Mouse (Mus musculus) CD4-positive, CD25-positive, alpha-beta regulatory T cell, adult 4 months (primary cell): ENCODE measurements around the gene Iqgap2. TPM values are rescaled to one million over a fixed set of nuclear protein-coding genes. Genes with fewer than 3 reads are reported as not detected.

Experiments
- ATAC-seq: one replicate; pipeline ENCODE4 v1.8.0; 2017
- polyA plus RNA-seq, 2 experiments: library from polyadenylated mRNA; unstranded; fragments of 100-300 nt; shearing (Covaris generic); gene quantifications; one replicate each; pipeline ENCODE4 v1.2.1; 2017

Iqgap2 gene
- 10 to 100 TPM; 14.2 to 14.7 TPM for polyA plus RNA-seq

DNA sequence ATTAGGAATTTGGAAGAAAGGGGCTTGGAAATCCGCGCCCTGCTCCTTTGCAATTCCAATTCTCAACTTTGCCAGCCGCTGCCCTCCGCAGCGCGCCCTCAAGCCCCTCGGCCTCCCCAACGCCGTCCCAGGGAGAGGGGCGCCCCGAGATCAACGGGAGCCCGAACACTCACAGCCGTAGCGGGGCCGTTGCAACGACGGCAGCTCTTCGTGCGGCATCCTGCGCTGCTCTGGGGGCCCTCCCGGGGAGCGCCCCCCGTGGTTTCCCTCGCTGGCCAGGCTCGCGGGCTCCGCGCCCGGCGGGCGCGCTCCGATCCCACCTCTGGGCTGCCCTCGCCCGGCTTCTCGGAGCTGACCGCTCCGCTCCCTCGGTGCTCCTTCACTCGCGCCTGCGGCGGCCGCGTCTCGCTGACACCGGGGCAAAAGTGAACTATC lies at the start of gene Iqgap2:
TSS of gene Iqgap2 (minus strand) at position 432 of the 435 bp plus-strand sequence.
- ATAC-seq = peak; percentile 17

DNA sequence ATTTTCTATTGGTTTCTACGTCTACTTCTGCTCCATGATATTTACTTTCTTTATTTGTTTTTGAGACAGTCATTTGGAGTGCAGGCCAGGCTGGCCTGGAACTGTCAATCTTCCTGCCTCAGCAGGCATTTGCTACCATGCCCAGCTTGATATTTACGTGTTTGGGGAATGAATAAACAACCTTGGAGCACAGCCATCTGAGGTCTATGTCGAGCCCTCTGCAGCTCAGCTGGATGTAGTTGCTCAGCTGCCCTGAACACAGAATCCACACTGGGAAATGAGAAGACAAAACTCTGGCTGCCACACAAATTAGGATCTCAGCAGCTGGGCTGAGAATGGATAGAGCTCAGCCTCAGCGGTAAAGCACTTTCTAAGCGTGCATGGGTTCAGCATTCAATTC lies 49.1 kb upstream of the Iqgap2 start:
- ATAC-seq = no peak

DNA sequence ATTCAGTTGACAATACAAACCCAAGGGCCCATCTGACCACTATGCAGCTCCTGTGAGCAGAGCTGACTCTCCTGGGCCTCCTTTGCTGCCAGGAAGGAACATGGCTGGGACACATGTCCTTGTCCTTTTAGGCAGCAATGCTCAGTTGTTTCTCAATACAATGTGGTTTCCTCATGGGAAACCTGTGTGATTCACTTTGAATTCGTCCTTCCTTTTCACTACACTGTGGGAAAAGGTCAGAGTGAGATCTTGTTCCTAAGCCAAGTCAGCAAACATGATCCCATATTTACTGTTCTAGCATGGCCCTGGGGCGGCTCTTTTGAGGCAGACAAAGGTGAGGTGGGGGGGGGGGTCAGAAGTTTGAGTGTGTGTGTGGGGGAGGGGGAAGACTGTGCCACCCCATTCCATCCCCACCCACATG lies 32.5 kb upstream of the Iqgap2 start:
- ATAC-seq = no peak

DNA sequence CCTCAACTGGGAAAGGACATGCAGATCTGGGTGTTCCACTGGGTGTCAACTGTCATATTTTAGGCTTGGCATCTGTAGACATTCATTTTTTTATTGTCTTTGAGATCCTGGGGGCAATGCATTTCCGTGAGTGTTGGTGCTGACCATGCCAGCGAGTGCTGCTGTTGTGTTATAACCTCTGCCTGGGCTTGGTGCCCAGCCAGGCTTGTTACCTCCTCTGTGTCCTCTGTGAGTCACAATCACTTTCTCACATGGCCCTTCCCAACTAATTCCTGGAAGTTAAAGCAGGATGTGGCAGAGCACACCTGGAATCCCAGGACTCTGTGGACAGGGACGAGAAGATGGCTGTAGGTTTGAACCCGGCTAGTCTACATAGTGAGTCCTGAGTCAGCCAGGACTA lies 30.9 kb upstream of the Iqgap2 start:
- ATAC-seq = no peak

DNA sequence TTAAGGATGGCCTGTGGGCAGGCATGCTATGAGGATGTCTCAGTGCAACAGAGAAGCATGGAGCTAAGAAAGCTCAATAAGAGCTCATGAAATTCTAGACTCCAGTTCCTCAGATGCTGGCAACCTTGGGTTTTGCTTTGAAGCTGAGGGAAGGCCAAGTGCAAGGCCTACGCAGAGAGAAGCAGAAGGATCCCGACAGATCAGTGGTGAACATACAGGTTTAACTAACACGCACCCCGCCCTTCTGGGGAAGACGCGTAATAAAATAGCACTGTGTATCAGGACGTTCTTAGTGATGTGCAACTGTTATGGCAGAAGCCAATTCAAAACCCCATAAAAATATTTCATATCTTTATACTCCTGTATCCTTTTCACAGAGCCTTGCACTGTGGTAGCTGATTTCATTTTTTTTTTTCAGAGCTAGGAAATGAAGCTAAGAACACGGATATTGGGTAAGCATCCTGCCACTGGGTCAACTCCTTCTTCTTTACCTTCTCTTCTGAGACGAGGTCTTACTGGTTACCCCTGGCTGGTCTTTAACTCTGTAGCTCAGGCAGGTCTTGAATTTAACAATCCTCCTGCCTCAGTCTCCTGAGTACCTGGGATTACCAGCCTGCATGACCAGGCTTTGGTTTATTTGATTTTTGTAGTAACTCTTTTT lies 27.0 kb upstream of the Iqgap2 start:
- ATAC-seq = no peak

DNA sequence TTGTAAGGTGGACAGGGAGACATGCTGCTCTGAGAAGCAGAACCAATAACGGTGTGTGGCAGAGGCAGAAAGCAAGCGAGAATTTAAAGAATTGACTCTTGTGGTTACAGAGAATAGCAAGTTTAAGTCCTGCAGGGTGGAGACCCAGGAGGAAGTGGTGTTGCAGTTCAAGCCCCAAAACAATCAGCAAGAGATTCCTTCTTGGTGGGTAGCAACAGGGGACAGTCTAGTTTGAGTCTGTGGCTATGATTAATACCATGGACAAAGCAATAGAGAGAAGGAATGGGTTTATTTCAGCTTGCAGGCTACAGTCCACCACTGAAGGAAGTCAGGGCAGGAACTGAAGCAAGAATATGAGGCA lies 21.3 kb upstream of the Iqgap2 start:
- no peak for ATAC-seq

DNA sequence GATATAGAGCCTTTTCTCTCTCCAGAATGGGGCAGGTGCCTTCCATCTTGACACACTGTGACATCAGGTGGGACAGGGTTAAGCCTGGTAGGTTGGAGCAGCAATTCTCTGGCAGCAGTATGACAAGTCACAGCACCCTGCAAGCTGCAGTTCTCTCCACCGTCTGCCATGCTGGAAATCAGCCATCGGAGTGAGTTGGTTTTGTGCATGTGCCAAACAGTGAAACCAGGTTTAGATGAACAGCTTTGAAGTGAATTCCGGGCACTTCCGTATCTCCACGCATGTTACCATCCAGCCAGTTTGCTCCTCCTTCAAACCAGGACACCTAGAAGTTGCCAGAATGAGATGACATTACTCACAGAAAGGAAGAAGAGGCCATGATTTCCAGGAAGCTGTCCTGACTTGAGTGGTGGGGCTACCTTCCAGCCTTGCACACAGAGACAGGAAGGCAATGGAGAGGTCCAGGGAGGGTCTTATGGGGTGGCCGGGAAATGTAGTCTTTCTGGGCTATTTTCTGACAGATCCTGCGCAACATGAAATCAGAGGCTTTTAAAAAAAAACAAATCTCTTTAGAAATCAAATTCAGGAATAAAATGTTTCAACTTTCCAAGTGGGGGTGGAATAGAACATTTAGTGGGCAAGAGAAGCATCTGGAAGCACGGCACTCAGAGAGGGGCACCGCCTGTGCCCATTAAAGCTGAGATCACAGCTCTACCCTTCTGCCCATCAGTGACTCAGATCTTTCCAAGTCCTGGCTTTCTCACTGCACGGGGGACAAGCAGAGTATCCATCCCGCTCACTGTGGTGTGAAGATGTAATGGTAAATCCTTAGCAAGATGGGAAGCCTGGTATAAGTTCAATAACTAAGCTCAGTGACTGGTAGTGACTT lies 20.7 kb upstream of the Iqgap2 start:
- ATAC-seq = no peak

DNA sequence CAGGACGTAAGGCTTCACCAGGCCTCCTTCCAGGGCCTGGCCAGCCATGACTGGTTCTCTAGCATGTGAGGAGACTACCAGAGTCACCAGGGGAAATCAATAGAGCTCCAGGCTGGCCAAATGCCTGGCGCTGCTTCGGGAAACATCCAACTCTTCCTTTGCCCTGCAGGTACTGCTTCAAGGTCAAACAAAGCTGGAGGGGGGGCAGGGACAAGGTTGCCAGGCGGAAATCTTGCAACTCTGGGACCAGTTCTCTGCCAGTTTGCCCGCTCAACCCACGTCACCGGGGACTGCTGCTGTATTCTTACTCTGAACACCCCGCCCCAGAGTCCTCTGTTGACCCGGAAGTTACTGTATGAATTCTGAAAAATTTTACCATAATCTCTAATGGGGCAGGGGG lies 18.5 kb upstream of the Iqgap2 start:
- ATAC-seq = no peak

DNA sequence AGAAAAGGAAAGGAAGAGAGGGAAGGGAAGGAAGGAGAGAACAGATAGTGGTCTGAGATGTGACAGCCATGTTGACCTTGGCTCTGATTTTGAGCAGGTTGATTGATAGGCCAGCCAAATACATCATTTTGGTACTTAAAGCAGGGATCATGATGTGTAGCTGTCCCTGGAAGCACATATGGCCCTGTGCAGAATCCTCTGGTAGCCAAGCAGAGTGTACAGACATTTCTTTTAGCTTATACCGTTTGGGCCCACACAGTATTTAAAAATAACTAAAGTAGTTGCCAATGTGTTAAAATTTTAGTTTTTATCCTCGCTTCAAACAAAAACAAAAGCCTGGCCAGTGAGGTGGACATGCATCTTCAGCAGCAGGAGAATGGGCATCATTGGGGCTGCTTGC lies 17.5 kb upstream of the Iqgap2 start:
- no peak for ATAC-seq

DNA sequence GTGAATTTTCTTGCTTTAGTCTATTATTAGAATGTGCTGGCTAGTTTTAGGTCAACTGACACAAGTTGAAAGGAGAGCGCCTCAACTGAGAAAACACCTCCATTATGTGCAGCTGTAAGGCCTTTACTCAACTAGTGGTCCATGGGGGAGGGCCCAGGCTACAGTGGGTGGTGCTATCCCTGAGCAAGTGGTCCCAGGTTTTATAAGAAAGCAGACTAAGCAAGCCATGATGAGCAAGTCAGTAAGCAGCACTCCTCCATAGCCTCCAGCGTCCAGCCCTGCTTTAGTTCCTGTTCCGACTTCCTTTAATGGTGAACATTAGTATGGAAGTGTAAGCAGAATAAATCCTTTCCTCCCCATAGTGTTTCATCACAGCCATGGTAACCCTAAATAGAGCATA lies 11.0 kb upstream of the Iqgap2 start:
- no peak for ATAC-seq

DNA sequence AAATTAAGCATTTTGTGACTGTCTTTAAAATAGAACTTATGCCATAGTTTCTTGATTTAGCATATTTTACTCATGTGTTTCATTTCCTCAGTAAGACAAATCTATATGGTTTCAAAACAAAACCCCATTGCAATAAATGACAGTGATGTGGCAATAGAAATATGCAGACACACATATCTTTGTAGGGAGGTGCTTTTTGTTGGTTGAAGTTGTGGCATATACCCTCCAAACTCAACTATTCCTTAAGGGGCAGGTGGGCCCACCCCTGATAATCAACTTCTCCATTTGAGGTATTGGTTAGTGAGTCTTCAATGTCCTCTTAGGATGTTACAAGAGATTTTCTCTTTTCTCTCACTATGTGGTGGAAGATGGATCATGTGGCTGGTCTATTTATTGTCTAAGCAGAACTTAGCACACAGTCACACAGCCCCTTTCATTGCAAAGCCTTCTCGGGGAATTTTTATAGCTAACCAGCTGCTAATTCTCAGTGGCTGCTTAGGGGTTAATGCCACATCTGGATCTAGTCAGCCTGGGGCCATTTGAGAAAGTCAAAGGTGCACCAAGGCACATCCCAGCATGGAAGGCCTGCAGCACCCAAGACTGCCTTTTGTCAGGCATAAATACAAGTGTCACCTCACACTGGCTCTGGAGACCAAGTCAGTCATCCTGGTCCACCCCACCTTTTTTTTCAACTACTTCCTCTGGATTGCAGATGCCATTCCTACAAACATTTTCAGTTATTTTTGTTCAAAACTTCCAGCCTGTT lies 8.3 kb upstream of the Iqgap2 start:
- no peak for ATAC-seq

DNA sequence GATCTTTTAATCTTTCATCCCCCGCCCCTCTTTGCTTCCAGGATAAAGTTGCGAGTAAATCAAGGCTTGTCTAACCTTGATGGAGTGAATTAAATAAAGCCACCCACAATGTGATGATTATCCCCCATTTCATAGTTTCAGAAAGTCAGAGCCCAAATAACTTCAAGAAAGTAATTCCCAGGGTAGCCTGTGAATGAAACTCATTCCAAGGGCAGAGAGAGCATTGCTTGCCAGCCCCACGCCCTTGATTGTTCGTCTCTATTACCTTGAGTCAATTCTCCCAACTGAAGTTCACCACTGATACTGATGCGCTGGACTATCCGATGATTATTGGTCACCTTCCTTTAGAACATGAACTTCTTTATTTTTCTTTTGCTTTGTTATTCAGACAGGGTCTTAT lies 4.8 kb upstream of the Iqgap2 start:
- ATAC-seq = no peak

DNA sequence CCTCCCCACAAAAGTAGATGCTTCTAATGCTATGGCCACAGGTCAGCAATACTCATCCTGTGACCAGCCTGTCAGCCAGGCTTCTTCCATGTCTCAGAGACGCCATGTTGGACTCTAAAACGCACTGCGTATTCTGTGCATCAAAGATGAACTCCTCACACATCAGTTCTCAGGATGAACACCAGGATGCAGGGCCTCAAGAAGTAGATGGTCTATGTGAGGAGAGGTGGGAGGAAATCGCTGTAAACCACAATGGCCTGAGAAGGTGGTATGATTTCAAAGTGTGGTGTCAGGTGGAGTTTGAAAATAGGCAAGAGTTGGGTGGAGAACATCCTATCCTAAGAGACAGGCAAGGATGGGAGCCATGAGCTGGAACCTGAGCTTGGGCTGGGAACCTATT lies 1.4 kb upstream of the Iqgap2 start:
- ATAC-seq = no peak

DNA sequence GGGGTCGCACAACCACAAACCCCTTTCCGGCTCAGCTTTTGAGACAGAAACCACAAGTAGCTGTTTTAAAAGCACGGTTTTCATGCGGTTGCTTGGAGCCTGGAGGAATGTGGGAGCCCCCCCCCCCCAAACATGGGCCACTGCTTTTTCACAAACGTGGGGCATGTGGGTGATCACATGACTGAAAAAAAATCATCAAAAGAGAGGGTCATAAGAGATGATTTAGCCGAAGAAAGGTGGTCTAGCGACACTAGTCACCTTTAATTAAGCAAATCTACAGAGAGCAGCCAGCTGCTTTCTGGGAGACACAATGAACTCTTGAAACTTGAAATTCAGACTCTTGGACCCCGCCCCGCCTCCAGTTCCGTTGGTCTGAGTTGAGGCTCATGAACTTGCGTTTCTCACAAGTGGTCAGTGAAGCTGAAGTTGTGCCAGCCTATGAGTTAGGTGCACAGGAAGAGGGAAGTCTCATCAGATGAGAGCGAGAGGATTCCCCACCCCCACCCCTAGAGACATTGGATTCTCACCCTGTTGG lies 956 bp upstream of the Iqgap2 start:
- ATAC-seq = peak; percentile 5

DNA sequence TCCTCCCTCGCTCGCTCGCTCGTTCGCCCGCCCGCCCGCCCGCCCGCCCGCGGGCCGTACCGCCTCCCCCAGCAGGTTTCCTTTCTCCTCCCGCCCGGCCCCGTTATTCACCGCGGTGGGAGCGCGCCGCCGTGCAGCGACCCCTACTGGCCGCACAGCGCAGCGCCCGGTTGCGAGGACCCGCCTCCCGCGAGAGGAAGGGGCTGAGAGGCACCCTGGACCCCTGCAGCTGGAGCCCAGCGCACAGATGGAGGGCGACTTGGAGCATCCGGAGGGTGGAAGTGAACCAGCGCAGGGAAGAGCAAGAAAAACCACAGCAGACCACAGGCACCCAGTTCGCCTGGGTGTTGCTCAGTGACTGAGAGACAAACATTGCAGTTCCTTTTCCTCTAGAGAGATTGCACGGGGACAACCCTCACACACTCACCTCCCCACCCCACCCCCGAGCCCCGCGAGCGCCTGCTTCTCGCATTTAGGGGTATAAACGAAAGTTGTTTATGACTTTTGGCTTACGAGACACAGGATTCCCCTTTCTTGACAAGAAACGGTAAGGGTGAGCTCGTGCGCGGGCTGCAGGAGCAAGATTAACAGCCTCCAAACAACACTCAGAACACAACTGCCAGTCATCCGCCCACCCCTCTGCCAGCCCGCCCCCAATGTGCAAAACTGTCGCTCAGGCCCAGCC lies 346 bp upstream of the Iqgap2 start:
- peak; percentile 66 for ATAC-seq

DNA sequence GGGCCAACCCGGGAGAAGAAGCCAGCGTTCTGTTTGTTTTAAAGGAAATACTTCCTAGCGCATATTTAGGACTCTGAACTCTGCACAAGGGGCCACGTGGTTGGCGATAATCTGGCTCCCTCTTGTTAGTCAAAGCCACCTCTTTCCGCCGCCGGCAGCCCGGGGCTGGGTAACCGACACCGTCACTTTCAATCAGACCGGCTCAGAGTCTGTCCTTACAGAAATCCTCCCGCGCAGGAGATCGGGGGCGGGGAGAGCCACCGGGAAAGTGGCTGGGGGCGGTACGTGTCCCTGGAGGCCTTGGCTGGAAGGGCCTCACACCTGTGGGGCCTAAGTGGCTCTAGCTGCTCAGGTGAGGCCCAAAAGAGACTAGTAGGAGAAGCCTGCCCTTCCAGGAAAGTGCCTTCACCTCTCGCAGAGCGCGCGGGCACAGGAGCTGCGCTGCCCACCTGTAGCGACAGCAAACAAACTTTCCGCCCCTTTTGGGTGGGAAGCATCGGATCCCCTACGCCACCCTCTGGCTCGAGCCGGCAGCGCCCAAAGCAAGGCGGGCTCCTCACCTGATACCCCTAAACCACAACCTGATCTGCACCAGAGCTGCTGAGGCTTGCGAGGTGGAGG lies 761 bp downstream of the Iqgap2 start:
- ATAC-seq = peak; percentile 28

DNA sequence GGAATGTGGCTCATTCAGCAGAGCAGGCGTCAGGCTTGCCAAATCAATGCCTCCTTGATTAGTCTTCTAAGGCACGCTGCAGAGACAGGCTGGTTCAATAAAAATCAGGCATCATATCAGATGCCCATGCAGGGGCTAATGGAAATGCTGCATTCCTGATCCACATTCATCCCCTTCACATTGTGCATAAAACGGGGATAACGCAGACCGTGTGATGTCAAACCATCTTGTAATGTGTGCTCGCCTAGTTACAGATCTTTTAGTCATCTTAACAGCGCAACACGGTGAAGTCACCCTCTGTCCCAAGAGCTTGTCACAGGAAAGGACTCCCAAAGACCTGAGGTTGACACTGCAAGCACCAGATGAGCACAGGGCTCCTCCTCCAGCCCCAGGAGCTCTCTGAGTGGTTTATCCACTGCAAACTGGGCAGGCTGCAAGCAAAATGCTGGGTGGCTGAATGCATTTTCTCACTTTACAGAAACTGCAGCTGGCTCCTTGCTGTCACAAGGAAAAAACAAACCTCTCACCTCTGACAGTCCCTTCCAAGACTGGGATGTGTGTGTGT lies 1.7 kb downstream of the Iqgap2 start:
- ATAC-seq = no peak

DNA sequence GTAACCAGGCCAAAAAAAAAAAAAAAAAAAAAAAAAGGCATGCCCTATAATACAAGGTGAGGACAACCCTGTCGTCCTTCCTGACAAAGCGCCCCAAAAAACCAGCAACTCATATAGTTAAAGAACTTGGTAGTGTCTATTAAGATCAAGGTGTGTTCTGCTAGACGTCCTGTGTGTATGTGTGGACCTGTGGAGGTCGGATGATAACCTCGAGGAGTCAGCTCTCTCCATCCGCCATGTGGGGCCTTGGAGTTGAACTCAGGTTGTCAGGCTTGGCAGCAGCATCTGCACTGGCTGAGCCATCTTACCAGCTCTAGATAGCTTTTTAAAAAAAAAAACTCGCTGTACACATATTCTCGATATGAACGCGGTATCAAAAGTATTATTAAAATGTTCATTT lies 2.4 kb downstream of the Iqgap2 start:
- ATAC-seq = no peak

DNA sequence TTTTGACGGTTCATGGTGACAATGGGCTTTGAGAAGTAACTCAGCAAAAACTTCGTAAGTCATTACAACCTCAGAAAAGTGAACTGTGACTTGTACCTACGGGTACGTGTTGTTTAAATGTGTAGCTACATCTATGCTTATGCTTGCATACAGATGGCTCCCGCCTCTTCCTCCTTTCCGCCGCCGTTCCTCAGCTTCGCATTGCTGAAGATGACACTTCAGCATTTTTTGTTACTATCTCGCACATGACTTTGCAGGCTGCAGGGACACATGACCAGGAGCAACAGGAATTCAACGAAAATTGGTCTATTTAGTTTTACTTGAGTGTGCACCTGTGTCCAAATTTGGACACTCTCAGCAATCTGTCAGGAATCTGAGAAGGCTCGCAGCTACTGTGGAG lies 3.1 kb downstream of the Iqgap2 start:
- no peak for ATAC-seq

DNA sequence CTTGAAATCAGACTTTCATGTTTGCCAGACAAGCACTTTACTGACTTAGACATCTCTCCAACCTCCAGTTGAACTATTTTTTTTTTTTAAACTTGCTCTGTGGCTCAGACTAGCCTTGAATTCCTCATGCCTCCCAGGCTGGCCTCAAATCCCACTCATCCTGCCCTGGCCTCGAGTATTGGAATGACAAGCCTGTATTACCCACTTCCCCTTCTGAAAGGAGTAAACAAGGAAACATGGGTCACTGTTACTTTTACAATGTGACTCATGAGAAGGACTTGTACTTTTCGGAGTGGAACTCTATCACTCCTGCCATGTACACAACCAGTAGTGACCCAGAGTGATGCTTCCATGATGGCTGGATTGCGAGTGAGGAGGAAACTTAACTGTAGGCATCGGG lies 3.6 kb downstream of the Iqgap2 start:
- no peak for ATAC-seq

DNA sequence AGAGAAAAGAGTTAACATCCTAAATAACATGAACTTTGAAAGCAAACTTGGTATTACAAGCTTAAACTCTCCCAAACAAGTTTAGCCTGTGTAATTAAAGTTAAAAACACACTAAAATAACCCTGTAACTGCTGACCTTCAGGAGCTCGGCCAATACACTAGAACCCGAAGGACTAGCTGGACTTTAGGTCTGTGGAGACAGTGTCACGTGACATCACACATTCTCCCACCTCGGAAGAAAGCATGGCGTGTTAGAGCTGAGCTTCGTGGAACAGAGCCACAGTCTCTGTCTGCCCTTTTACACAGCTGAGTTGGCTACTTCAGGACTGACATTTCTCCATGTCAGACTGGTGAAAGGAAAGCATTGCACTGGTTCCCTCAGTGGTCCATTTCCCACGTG lies 4.3 kb downstream of the Iqgap2 start:
- ATAC-seq = no peak

DNA sequence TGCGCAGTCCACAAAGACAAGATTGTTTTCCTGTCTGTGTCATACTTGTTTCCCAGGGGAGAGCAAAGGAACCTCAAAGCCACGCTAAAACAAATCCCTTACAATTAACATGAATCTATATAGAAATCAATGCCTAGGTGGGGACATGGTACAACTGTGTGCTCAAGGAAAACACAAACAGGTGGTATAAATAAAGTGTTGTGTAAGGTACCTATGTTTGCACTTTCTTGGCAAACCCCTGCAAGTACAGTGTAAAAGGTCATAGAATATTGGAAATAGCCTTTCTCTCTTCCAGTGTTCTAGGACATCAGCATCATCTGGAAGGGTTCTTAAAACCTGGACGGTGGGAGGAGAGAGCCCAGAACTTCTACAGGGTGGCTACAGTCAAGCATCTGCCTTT lies 7.3 kb downstream of the Iqgap2 start:
- ATAC-seq = no peak
